Mouse (Mus musculus) thymus, postnatal 14 days (tissue): ENCODE measurements around the gene Tns1.

Experiments
- DNase-seq: peaks from one replicate; pipeline ENCODE4 v3.0.0; 2021

Gene Tns1

GRCm38 (mm10) chr1:74121821-74122576, 2.2 kb downstream of the Tns1 start:
- no peak for DNase-seq

- no peak for DNase-seq
Measured at GRCm38 (mm10) chr1:74121138-74121537, 3.1 kb downstream of the Tns1 start.

DNA sequence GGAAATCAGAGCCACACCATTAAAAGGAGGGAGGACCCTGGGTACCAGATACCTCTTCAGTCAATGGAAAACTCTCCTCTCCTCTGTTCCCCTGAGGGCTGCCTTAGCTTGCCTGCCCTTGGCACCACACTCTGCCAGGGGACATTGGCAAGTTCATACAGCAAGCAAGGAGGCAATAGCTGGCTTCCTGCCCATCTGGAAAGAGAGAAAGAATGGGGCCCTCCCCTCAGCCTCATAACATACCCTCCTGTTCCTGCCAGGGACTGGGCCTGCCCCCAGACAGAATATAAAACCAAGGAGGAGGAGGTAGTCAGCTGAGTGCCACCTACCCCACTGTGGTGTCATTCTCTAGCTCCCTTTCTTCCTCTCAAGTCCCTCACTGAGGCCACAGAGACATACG, 5.1 kb downstream of the Tns1 start:
- no peak for DNase-seq

- no peak for DNase-seq
Measured at GRCm38 (mm10) chr1:74117876-74118275, 6.4 kb downstream of the Tns1 start.

- DNase-seq, result no peak
Measured at GRCm38 (mm10) chr1:74113071-74113470, 11.2 kb downstream of the Tns1 start.

- DNase-seq, result no peak
Measured at GRCm38 (mm10) chr1:74111696-74112030, 12.6 kb downstream of the Tns1 start.

DNA sequence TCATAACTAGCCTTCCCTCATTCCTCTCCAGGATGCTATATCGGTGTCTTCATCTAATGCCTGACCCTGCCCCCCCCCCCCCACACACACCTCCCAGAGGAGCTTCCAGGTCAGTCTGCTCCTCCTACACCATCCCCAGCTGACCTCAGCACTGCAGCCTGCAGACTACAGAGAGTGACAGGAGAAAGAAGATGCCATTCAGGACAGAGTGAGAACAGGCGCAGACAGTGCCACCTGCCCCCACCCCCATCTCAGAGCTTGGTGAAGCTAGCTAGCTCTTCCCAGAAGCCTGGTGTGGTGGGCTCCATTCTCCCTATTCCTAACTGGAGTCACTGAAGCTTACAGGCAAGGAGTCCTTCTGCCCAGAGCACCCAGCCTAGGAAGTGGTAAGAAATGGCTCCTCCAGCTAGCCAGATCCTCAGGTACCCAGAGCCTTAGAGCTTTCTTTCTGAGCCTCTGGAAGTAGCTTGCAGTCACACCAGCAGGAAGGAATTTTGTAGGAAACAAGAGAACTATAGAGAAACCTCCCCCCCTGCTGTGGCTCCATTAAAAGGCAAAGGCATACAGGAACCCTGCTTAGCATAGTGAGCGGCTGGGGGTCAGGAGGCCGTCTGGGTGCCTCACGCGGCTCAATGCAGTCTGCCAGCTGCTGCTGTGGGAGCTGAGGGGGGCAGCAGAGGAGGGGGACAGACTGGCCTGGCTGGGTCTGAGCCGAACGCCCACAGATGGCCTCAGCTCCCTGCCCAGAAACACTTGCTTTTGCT, 13.1 kb downstream of the Tns1 start:
- no peak for DNase-seq

DNA sequence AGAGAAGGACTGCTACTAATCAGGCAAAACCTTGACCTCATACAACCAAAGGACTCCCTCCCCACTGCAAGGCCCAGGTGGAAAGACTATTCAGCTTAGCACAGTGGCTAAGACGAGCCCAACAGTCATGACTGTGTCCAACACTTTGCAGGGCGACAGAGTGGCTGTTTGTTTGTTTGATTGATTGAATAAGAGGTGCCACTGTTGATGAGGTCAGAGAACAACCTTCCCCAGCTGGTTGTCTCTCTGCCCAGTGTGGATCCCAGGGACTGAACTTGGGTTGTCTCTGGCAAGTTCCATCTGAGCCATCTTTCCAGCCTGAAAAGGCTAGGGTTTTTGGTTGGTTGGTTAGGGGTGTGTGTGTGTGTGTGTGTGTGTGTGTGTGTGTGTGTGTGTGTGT, 14.6 kb downstream of the Tns1 start:
- DNase-seq, result no peak

DNA sequence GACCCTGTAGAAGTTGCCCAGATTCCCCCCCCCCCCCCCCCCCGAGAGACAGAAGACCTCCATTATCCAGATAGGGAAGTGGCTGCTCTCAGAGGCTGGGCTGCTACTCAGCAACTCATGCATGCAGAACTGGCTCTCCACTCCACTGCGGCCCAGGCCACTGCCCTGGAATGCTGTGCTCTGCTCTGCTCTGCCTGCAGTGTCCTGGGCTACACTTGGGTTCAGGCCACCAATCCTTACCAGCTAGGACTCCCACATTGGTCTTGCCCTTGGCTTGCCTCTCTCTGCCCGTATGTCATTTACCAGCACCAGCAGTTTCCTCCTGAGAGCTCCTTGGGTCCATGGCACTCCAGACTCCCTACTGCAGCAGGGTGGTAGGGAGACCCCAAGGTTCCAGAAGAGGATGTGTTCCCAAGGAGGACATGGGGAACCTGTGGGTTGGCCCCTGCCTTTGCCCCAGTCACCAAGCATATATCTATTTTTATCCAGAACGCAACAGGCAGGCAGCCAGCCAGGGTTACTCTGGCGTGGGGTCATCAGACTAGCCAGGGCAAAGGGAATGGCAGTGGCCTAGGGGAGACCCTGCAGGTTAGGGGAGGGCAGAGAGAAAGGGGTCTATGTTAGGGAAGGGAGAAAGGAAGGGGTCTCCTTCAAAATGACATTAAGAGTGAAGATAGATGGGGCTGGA, 16.2 kb downstream of the Tns1 start:
- DNase-seq, result no peak

DNA sequence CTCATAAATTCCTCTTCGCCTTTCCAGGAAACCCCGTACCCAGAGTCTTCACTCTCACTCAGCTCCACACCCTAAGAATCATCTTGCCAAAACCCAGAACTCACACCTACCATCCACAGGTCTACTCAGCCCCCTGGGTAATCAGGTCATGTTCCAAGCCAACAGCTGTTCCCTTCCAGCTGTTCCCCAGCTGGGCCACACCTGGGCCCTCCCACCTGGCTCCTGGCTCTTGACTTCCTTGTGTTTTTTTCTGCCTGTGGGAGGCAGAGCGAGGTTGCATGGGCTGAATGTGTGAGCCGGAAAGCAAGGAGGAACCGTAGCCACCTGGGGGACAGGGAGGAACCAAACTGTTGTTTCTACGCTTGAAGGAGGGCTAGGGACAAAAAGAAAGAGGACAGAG, 18.0 kb downstream of the Tns1 start:
- no peak for DNase-seq

GRCm38 (mm10) chr1:74105660-74106059, 18.6 kb downstream of the Tns1 start:
- DNase-seq, result no peak

DNA sequence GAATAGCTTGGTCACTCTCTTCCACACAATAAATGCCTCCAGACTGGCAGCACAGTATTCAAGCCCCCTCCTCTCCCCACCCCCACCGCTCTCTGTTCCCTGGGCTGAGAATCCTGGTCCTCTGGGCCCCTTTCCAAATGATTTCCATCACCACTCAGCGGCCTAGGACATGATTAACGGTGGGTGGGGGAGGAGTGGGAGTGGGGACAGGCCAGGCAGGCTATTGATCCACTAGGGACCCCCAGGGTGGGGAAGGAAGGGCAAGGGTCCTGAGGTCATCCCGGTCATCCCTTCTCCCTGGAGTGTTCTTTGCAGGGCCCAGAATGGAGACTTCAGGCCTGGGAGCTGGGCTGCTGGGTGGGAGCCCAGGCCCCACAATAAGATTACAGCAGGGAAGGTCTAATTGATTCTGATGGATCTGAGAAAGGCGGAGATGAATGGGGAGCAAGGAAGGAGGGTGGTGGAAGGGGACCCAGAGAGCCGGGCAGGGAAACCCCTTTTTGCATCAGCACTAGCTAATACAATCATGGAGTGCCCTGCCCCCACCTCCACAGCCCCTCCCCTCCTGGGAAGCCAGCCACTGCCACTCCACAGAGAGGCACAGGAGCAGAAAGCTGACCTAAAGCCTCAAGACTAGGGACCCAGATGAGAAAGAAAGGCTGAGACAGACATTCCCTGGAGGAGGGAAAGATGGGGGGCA, 20.4 kb downstream of the Tns1 start:
- DNase-seq, result no peak

GRCm38 (mm10) chr1:74099001-74099435, 25.2 kb downstream of the Tns1 start:
- DNase-seq, result no peak

GRCm38 (mm10) chr1:74098004-74099000, 25.9 kb downstream of the Tns1 start:
- DNase-seq, result peak; percentile 61

DNA sequence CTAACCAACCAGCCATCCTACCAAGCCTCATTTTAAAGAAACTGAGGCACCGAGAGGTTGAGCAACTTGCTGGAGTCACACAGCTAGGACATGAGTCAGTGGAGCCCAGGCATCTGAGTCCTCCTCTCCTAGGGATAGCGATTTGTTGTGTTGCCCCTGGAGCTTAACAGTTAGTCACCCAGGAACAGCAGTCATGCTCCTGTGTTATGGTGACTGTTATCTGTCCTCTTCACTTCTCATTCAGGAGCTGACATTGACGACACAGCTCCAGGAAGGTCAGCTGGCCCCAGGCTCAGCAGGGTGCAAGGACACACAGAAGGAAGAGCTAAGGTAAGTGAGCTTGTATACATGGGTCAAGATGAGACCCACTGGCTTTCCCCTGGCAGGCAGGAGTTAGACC, 28.5 kb downstream of the Tns1 start:
- no peak for DNase-seq

GRCm38 (mm10) chr1:74095296-74095695, 29.0 kb downstream of the Tns1 start:
- no peak for DNase-seq

GRCm38 (mm10) chr1:74094497-74095270, 29.6 kb downstream of the Tns1 start:
- DNase-seq, result no peak

DNA sequence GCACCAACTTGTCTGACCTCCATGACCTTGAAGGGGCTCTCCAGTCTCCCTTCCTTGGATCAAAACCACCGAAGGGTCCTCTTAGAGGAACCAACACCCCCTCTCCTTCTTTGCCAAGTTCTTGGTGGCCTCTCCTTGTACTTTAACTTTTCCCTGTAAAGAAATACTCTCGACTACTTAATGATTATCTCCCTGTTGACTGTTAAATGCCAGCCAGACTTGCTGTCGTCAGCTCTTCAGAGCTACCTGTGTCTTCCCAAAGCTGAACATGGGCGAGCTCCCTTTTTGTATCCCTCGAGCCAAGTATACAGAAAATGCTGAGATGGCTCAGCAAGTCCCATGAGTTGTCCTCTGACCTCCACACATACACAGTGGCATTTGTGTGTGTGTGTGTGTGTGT, 30.8 kb downstream of the Tns1 start:
- no peak for DNase-seq

- no peak for DNase-seq
Measured at GRCm38 (mm10) chr1:74092242-74092641, 32.0 kb downstream of the Tns1 start.

DNA sequence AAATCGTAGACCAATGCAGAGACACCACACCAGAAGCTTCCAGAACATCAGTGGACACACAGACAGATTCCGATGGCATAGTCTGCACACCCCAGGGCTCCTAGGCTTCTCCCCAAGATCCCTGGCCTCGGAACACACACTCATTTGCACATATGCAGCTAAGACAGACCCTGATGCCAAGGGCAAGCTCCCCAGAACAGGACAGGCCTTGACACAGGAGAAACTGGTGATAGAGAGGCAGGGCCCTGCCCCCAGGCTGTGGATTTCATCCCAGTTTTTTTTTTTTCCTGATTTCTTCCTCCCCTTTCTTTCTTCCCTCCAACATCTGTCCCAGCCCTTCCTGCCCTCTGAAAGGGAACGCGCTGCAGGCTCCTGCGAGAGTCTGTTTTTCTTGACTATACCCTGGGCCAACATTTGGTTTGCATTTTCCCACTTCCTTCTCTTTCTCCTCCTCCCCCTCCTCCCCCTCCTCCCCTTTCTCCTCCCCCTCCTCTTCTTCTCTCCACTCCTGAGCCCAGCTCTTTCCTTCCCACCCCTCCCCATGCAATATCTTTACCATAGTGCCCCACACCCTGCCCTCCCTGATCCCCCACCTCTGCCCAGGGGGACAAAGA, 32.5 kb downstream of the Tns1 start:
- no peak for DNase-seq

DNA sequence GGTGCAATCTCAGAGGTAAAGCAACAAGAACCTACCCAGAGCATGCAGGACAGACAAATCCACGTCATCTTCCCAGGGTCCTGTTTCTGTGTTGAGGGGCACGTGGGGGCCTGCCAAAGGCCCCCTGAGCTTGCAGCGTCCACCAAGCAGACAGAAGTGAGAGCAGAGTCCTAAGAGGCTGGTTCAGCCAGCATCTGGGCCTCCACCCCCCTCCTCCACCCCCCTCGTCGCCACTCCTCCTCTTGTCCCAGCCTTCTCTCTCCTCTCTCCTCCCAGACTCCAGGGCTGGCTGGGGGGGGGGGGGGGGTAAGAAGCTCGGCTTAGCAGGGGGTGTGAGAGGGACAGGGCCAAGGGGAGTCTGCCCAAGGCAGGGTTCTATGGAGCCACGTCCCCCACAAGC, 33.1 kb downstream of the Tns1 start:
- no peak for DNase-seq
